Mouse (Mus musculus) left cerebral cortex, adult 2 months (tissue): ENCODE results near the gene Slc10a2. TPM values are rescaled to one million over a fixed set of nuclear protein-coding genes. Genes with fewer than 3 reads are reported as not detected.
"Not testable (repeated sequence)": the region's sequence is repeated elsewhere in the genome, so short reads cannot be mapped to it uniquely, and the experiment has no call there.

Experiments used
- DNase-seq, 2 experiments: peaks; one replicate each; pipeline ENCODE4 v3.0.0; 2021 to 2022; ENCODE audit warnings: low spot score in 2 of 2, mixed read lengths in 1 of 2; ENCODE audit errors: extremely low spot score in 1 of 2
- H3K27ac ChIP-seq: fragments of 200-600 bp; 2 replicates; pipeline ENCODE4 v1.8.1; 2022
- H3K4me3 ChIP-seq: fragments of 200-600 bp; 2 replicates; pipeline ENCODE4 v1.8.1; 2022
- CTCF ChIP-seq: fragments of 200-600 bp; IDR thresholded peaks from 2 replicates; pipeline ENCODE4 v1.8.1; 2022; ENCODE audit warnings: antibody characterized with exemption, mild to moderate bottlenecking, moderate library complexity
- intact Hi-C: fragments of 180-260 bp; cut with DNase I; formaldehyde crosslinking; loops from one replicate; pipeline ENCODE4 v1.15.1; 2025
- long read RNA-seq, 2 experiments: library from polyadenylated mRNA; stranded (forward); transcript quantifications; one replicate each; pipeline ENCODE4 v2.0.0; 2021; ENCODE audit warnings: borderline mapping rate in 2 of 2
- total RNA-seq, 2 experiments: library from RNA; stranded (reverse); gene quantifications; 2 replicates each; pipeline ENCODE4 v1.2.3; 2021

Gene Slc10a2
- not detected for total RNA-seq
- long read RNA-seq, experiment 1 = 0 reads
- long read RNA-seq, experiment 2 = 0 reads

GRCm38 (mm10) chr8:5105186-5105585 lies at the start of gene Slc10a2:
Slc10a2 (minus strand) TSS chr8:5105351.
- DNase-seq = no peak
- TF ChIP-seq CTCF = no peak
- Histone ChIP-seq H3K4me3 (no peak within 1 kb of the TSS), H3K27ac (no peak within 1 kb of the TSS)
- intact Hi-C loops = no loop called here

DNA sequence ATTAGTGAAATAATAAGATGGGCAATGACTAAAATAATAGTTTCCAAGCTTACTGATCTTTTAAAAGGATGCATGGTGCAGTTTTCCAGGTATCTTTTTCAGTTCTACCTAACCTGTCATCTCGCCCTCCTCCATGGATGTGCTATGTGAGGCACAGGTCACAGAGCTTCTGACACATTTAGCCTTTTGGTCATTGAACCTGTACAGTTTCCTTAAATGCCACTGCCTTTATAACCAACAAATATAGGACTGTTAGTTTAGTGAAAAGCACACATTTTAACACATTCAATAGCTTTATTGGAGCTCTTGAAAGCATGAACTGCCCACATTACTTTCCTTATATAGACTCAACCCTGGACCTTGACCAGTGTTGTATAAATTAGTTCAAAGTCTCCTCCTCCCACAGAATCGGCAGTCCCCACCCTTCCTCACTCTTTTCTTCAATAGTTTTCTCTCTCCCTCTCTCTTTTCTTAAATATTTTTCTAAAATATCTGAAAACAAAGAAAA lies 24.2 kb upstream of the Slc10a2 start:
- no peak overlapping the region for H3K4me3 ChIP-seq
- intact Hi-C loops = no loop called here
- no peak for DNase-seq
- no peak for TF ChIP-seq CTCF
- H3K27ac ChIP-seq = no peak overlapping the region

- Histone ChIP-seq H3K4me3 (no peak overlapping the region), H3K27ac (no peak overlapping the region)
- no peak for TF ChIP-seq CTCF
- DNase-seq = no peak
- intact Hi-C loops = no loop called here
Observed at GRCm38 (mm10) chr8:5106855-5107254, 1.7 kb upstream of the Slc10a2 start.

GRCm38 (mm10) chr8:5095392-5095791 lies 9.8 kb downstream of the Slc10a2 start:
- intact Hi-C loops = no loop called here
- TF ChIP-seq CTCF = no peak
- Histone ChIP-seq H3K4me3 (no peak overlapping the region), H3K27ac (no peak overlapping the region)
- no peak for DNase-seq

DNA sequence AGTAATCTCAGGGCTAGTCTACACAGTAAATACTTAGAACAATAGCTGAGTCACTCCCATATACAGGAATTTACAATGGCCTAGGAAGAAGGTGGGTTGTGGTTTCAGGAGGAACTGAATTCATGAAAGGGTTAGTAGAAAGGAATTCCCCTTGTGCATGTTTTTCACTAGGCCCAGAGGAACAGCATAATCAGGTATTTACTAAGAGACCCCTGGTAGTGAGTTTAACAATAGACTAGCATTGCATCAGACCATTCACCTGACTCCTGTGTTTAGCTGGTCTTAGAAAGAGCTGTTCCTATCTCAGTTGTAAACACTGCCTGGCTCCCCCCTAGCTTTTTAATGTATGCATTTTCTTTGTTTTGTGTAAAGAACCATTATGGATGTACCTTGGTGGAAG lies 11.2 kb downstream of the Slc10a2 start:
- DNase-seq, H3K4me3 ChIP-seq, intact Hi-C loops, H3K27ac ChIP-seq: not testable (repeated sequence)

GRCm38 (mm10) chr8:5073654-5074293 lies 31.4 kb downstream of the Slc10a2 start:
- TF ChIP-seq CTCF = no peak
- no peak for DNase-seq
- Histone ChIP-seq H3K4me3 (no peak overlapping the region), H3K27ac (no peak overlapping the region)
- intact Hi-C loops = no loop called here

DNA sequence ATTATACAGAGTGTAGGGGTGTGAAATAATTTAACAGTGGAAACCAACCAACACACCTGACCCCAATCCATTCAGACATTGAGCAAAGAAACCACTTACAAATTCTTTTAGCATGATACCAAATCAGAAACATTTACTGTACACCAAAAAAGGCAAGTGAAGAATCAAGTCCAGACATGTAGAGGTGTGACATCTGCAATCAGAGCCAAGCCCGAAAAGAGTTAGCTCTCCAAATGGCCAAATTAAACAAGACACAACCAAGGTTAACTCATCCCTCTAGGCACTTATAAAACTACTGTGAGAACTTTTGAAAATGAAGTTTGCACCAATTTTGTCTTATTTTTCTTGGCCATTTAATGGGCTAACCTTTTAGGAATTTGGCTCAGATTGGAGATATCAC lies 46.3 kb downstream of the Slc10a2 start:
- no peak overlapping the region for H3K27ac ChIP-seq
- no peak for DNase-seq
- no peak overlapping the region for H3K4me3 ChIP-seq
- intact Hi-C loops = no loop called here
- no peak for TF ChIP-seq CTCF

DNA sequence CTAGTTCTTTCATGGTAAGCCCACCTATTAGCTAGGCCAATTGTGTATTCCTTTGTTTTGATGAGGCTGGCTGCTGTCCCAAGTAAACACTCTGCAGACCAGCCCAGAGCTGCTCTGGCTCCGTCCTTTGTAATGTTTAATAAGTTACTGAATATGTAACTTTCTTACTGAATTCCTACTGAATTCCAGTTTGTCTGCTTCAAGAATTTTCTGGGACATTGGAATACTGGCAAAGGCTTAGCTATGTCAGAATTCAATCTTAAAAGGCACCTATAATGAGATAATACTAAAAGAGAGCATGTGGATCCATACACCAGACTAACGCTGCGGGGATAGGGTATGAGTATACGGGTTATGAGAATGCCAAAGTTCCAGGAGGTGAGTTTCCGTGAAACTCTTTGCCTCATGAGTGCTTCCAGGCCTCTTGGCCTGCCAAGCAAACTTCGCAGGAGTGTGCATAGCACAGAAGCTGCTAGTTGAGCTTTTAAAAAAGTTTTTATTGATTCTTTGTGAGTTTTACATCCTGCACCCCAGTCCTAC lies 60.7 kb downstream of the Slc10a2 start:
- H3K4me3 ChIP-seq, H3K27ac ChIP-seq, DNase-seq, intact Hi-C loops: not testable (repeated sequence)

- intact Hi-C loops = no loop called here
- no peak overlapping the region for H3K27ac ChIP-seq
Observed at GRCm38 (mm10) chr8:5038811-5039561, 66.2 kb downstream of the Slc10a2 start.

More at GRCm38 (mm10) chr8:5038811-5039561, 66.2 kb downstream of the Slc10a2 start:
- H3K4me3 ChIP-seq = no peak overlapping the region
- TF ChIP-seq CTCF = no peak
- no peak for DNase-seq
